Mouse (Mus musculus): ENCODE measurements around the gene Mrpl38. TPM values are rescaled to one million over a fixed set of nuclear protein-coding genes. Genes with fewer than 3 reads are reported as not detected.
"Not testable (repeated sequence)": the region's sequence is repeated elsewhere in the genome, so short reads cannot be mapped to it uniquely, and the experiment has no call there.

Mrpl38 gene
- polyA plus RNA-seq, 1 experiment from 2014 or later: 82.4 TPM

GRCm38 (mm10) chr11:116127986-116128385 lies 10.7 kb downstream of the Mrpl38 start:
- peak overlapping the region; percentile 65 for H3K9ac ChIP-seq
- H3K36me3 ChIP-seq: peaks cover 55% of the 10 kb centered on the region
- 82% methylated on average over 9 of the region's 9 CpGs for WGBS

GRCm38 (mm10) chr11:116127156-116127980 lies 11.3 kb downstream of the Mrpl38 start, which contains the start of gene Trim47:
Gene Trim47 (minus strand): TSS chr11:116127210.
- H3K4me3 ChIP-seq: peak within 1 kb of the TSS; percentile 17; the same call in 1 of the 2 replicates
- H3K9me3 ChIP-seq: no peaks in the 10 kb centered on the region
- H3K27ac ChIP-seq (replicated peaks): peak within 1 kb of the TSS; percentile 73
- peak within 1 kb of the TSS; percentile 49 for H3K4me2 ChIP-seq
- WGBS: 29% methylated on average over 23 of the region's 23 CpGs
- H3K27me3 ChIP-seq (replicated peaks): no peaks in the 10 kb centered on the region
- ATAC-seq (ENCODE audit: extremely low read depth, insufficient number of reproducible peaks, low FRiP score, low TSS enrichment): peak; percentile 55
- peaks cover 55% of the 10 kb centered on the region for H3K36me3 ChIP-seq
- peaks cover 38% of the 10 kb centered on the region for H3K4me1 ChIP-seq
- peak within 1 kb of the TSS; percentile 65 for H3K9ac ChIP-seq

More at GRCm38 (mm10) chr11:116127986-116128385, 10.7 kb downstream of the Mrpl38 start:
- Histone ChIP-seq H3K4me3 (no peak overlapping the region), H3K4me1 (peaks cover 38% of the 10 kb centered on the region), H3K27ac (replicated peaks) (peak overlapping the region; percentile 73), H3K4me2 (peak overlapping the region; percentile 49; the same call in 1 of the 2 replicates), H3K27me3 (replicated peaks) (no peaks in the 10 kb centered on the region), H3K9me3 (no peaks in the 10 kb centered on the region)
- ATAC-seq (ENCODE audit: extremely low read depth, insufficient number of reproducible peaks, low FRiP score, low TSS enrichment): no peak

- Histone ChIP-seq H3K4me3 (no peak overlapping the region), H3K36me3 (peaks cover 52% of the 10 kb centered on the region), H3K27me3 (replicated peaks) (no peaks in the 10 kb centered on the region), H3K9me3 (no peaks in the 10 kb centered on the region), H3K27ac (replicated peaks) (no peak overlapping the region), H3K4me1 (peaks cover 31% of the 10 kb centered on the region), H3K9ac (no peak overlapping the region), H3K4me2 (no peak overlapping the region)
- 93% methylated on average over 15 of the region's 15 CpGs for WGBS
- ATAC-seq (ENCODE audit: extremely low read depth, insufficient number of reproducible peaks, low FRiP score, low TSS enrichment): no peak
Measured at GRCm38 (mm10) chr11:116126261-116126660, 12.4 kb downstream of the Mrpl38 start.

- not testable (repeated sequence) for H3K27ac ChIP-seq (replicated peaks); H3K27me3 ChIP-seq (replicated peaks); H3K4me2 ChIP-seq; H3K9ac ChIP-seq; H3K9me3 ChIP-seq; ATAC-seq (ENCODE audit: extremely low read depth, insufficient number of reproducible peaks, low FRiP score, low TSS enrichment); H3K4me3 ChIP-seq; H3K4me1 ChIP-seq
- 91% methylated on average over 8 of the region's 8 CpGs for WGBS
- peaks cover 57% of the 10 kb centered on the region for H3K36me3 ChIP-seq
Measured at GRCm38 (mm10) chr11:116121731-116122245, 16.9 kb downstream of the Mrpl38 start.

GRCm38 (mm10) chr11:116117819-116118218 lies 20.8 kb downstream of the Mrpl38 start:
- H3K4me3 ChIP-seq: no peak overlapping the region
- H3K4me1 ChIP-seq: no peaks in the 10 kb centered on the region
- 0 out of 2 replicates have a peak, but pooled peaks cover 3% of the 10 kb centered on the region for H3K9me3 ChIP-seq
- H3K27ac ChIP-seq (replicated peaks): no peak overlapping the region
- peaks cover 21% of the 10 kb centered on the region for H3K36me3 ChIP-seq
- no peak overlapping the region for H3K4me2 ChIP-seq
- no peaks in the 10 kb centered on the region for H3K27me3 ChIP-seq (replicated peaks)
- no peak for ATAC-seq (ENCODE audit: extremely low read depth, insufficient number of reproducible peaks, low FRiP score, low TSS enrichment)
- no peak overlapping the region for H3K9ac ChIP-seq

- 56% methylated on average over 12 of the region's 12 CpGs for WGBS
- H3K4me2 ChIP-seq: no peak overlapping the region
- H3K4me1 ChIP-seq: no peaks in the 10 kb centered on the region
- peak overlapping the region; percentile 9; the same call in 1 of the 2 replicates for H3K27ac ChIP-seq (replicated peaks)
- 0 out of 2 replicates have a peak, but pooled peaks cover 3% of the 10 kb centered on the region for H3K9me3 ChIP-seq
- no peaks in the 10 kb centered on the region for H3K27me3 ChIP-seq (replicated peaks)
- H3K4me3 ChIP-seq: no peak overlapping the region
- ATAC-seq (ENCODE audit: extremely low read depth, insufficient number of reproducible peaks, low FRiP score, low TSS enrichment): no peak
- H3K9ac ChIP-seq: no peak overlapping the region
- peaks cover 15% of the 10 kb centered on the region for H3K36me3 ChIP-seq
Measured at GRCm38 (mm10) chr11:116117241-116117640, 21.4 kb downstream of the Mrpl38 start.

GRCm38 (mm10) chr11:116111611-116112203 lies 27.0 kb downstream of the Mrpl38 start:
- no peak overlapping the region for H3K9ac ChIP-seq
- peaks cover 36% of the 10 kb centered on the region for H3K27me3 ChIP-seq (replicated peaks)
- no peak overlapping the region for H3K4me3 ChIP-seq
- no peak overlapping the region for H3K4me2 ChIP-seq
- WGBS: 84% methylated on average over 19 of the region's 19 CpGs
- H3K4me1 ChIP-seq: peaks cover 42% of the 10 kb centered on the region
- H3K36me3 ChIP-seq: peaks cover 10% of the 10 kb centered on the region; the same call in 1 of the 2 replicates
- H3K27ac ChIP-seq (replicated peaks): no peak overlapping the region
- no peak for ATAC-seq (ENCODE audit: extremely low read depth, insufficient number of reproducible peaks, low FRiP score, low TSS enrichment)
- H3K9me3 ChIP-seq: no peaks in the 10 kb centered on the region

GRCm38 (mm10) chr11:116111067-116111466 lies 27.6 kb downstream of the Mrpl38 start:
- ATAC-seq (ENCODE audit: extremely low read depth, insufficient number of reproducible peaks, low FRiP score, low TSS enrichment): no peak
- peaks cover 16% of the 10 kb centered on the region for H3K36me3 ChIP-seq
- H3K4me2 ChIP-seq: peak overlapping the region; percentile 76
- H3K27me3 ChIP-seq (replicated peaks): peaks cover 36% of the 10 kb centered on the region
- peak overlapping the region; percentile 93 for H3K9ac ChIP-seq
- peaks cover 48% of the 10 kb centered on the region for H3K4me1 ChIP-seq
- H3K9me3 ChIP-seq: no peaks in the 10 kb centered on the region
- H3K27ac ChIP-seq (replicated peaks): peak overlapping the region; percentile 97
- 73% methylated on average over 4 of the region's 4 CpGs for WGBS
- H3K4me3 ChIP-seq: peak overlapping the region; percentile 80; the same call in 1 of the 2 replicates

- peaks cover 54% of the 10 kb centered on the region for H3K4me1 ChIP-seq
- H3K4me2 ChIP-seq: peak overlapping the region; percentile 76
- H3K4me3 ChIP-seq: peak overlapping the region; percentile 80
- H3K9me3 ChIP-seq: no peaks in the 10 kb centered on the region
- peak overlapping the region; percentile 97 for H3K27ac ChIP-seq (replicated peaks)
- peak overlapping the region; percentile 93 for H3K9ac ChIP-seq
- 5% methylated on average over 10 of the region's 10 CpGs for WGBS
- no peak for ATAC-seq (ENCODE audit: extremely low read depth, insufficient number of reproducible peaks, low FRiP score, low TSS enrichment)
- peaks cover 36% of the 10 kb centered on the region for H3K27me3 ChIP-seq (replicated peaks)
- peaks cover 22% of the 10 kb centered on the region for H3K36me3 ChIP-seq
Measured at GRCm38 (mm10) chr11:116110540-116110939, 28.1 kb downstream of the Mrpl38 start.

GRCm38 (mm10) chr11:116110131-116110530 lies 28.5 kb downstream of the Mrpl38 start:
- peaks cover 36% of the 10 kb centered on the region for H3K27me3 ChIP-seq (replicated peaks)
- WGBS: under 1% methylated on average over 35 of the region's 35 CpGs
- H3K4me3 ChIP-seq: peak overlapping the region; percentile 80
- ATAC-seq (ENCODE audit: extremely low read depth, insufficient number of reproducible peaks, low FRiP score, low TSS enrichment): peak; percentile 67; the same call in 1 of the 2 replicates
- H3K9me3 ChIP-seq: no peaks in the 10 kb centered on the region
- peaks cover 26% of the 10 kb centered on the region for H3K36me3 ChIP-seq
- peaks cover 58% of the 10 kb centered on the region for H3K4me1 ChIP-seq
- H3K27ac ChIP-seq (replicated peaks): peak overlapping the region; percentile 97
- peak overlapping the region; percentile 93 for H3K9ac ChIP-seq
- peak overlapping the region; percentile 76 for H3K4me2 ChIP-seq

- Histone ChIP-seq H3K9me3 (no peaks in the 10 kb centered on the region), H3K36me3 (peaks cover 28% of the 10 kb centered on the region), H3K9ac (peak overlapping the region; percentile 93), H3K4me2 (peak overlapping the region; percentile 76), H3K4me1 (peaks cover 63% of the 10 kb centered on the region), H3K27me3 (replicated peaks) (peaks cover 36% of the 10 kb centered on the region), H3K27ac (replicated peaks) (peak overlapping the region; percentile 97), H3K4me3 (peak overlapping the region; percentile 80)
- ATAC-seq (ENCODE audit: extremely low read depth, insufficient number of reproducible peaks, low FRiP score, low TSS enrichment): no peak
- WGBS: under 1% methylated on average over 69 of the region's 70 CpGs
Measured at GRCm38 (mm10) chr11:116109441-116110081, 29.1 kb downstream of the Mrpl38 start.
